Mouse (Mus musculus) hindbrain, embryonic 16.5 days (tissue): Measurements from ENCODE around the gene Nprl2. TPM values are rescaled to one million over a fixed set of nuclear protein-coding genes. Genes with fewer than 3 reads are reported as not detected.

Experiments
- ATAC-seq: fragments of 200-750 bp; cut with Nextera tagmentation; 2 replicates; pipeline ENCODE4 v1.8.0; 2017; ENCODE audit warnings: moderate TSS enrichment, moderate library complexity
- H3K27ac ChIP-seq: fragments of 300-500 bp; sonication (generic); 2 replicates; pipeline ENCODE4 v1.5.1; 2014; ENCODE audit warnings: low read depth, mild to moderate bottlenecking, control low read depth, low read length, moderate library complexity
- H3K27me3 ChIP-seq: fragments of 300-500 bp; sonication (generic); replicated peaks from 2 replicates; pipeline ENCODE4 v1.6.1; 2014; ENCODE audit warnings: low read length; ENCODE audit not compliant: control insufficient read depth, insufficient read depth
- H3K36me3 ChIP-seq: fragments of 300-500 bp; sonication (generic); 2 replicates; pipeline ENCODE4 v1.6.1; 2014; ENCODE audit warnings: mild to moderate bottlenecking, low read length, moderate library complexity, mixed read lengths; ENCODE audit not compliant: control insufficient read depth, insufficient read depth
- H3K4me1 ChIP-seq: fragments of 300-500 bp; sonication (generic); 2 replicates; pipeline ENCODE4 v1.6.1; 2014; ENCODE audit warnings: low read depth, low read length; ENCODE audit not compliant: control insufficient read depth, insufficient read depth
- H3K4me2 ChIP-seq: fragments of 300-500 bp; sonication (generic); 2 replicates; pipeline ENCODE4 v1.6.1; 2014; ENCODE audit warnings: mild to moderate bottlenecking, low read length, control low read depth, moderate library complexity
- H3K4me3 ChIP-seq: fragments of 300-500 bp; sonication (generic); 2 replicates; pipeline ENCODE4 v1.5.1; 2014; ENCODE audit warnings: mild to moderate bottlenecking, low read length, control low read depth, moderate library complexity
- H3K9ac ChIP-seq: fragments of 300-500 bp; sonication (generic); 2 replicates; pipeline ENCODE4 v1.6.1; 2014; ENCODE audit warnings: low read depth, mild to moderate bottlenecking, control low read depth, low read length, moderate library complexity
- H3K9me3 ChIP-seq: fragments of 300-500 bp; sonication (generic); 2 replicates; pipeline ENCODE4 v1.6.1; 2014; ENCODE audit warnings: mild to moderate bottlenecking, low read length, moderate library complexity; ENCODE audit not compliant: control insufficient read depth
- WGBS: fragments of 180-500 bp; shearing (Covaris S2); extraction: QIAGEN DNeasy Blood & Tissue Kit; methylation state at CpG from one replicate; pipeline ENCODE4 v1.1.7; 2014; 5-methylcytosine and 5-hydroxymethylcytosine counted together
- polyA plus RNA-seq: library from polyadenylated mRNA; unstranded; fragments of >200 nt; fragmentation: Nextera tagmentation; extraction: Ambion mirVana; gene quantifications from 2 replicates; pipeline ENCODE4 v1.2.1, GENCODE M21; 2015

The Nprl2 gene
- polyA plus RNA-seq, 1 experiment from 2014 or later, result 78.6 TPM

GRCm38 (mm10) chr9:107586504-107586903, 44.5 kb downstream of the Nprl2 start:
- 97% methylated on average over 5 of the region's 5 CpGs for WGBS

DNA sequence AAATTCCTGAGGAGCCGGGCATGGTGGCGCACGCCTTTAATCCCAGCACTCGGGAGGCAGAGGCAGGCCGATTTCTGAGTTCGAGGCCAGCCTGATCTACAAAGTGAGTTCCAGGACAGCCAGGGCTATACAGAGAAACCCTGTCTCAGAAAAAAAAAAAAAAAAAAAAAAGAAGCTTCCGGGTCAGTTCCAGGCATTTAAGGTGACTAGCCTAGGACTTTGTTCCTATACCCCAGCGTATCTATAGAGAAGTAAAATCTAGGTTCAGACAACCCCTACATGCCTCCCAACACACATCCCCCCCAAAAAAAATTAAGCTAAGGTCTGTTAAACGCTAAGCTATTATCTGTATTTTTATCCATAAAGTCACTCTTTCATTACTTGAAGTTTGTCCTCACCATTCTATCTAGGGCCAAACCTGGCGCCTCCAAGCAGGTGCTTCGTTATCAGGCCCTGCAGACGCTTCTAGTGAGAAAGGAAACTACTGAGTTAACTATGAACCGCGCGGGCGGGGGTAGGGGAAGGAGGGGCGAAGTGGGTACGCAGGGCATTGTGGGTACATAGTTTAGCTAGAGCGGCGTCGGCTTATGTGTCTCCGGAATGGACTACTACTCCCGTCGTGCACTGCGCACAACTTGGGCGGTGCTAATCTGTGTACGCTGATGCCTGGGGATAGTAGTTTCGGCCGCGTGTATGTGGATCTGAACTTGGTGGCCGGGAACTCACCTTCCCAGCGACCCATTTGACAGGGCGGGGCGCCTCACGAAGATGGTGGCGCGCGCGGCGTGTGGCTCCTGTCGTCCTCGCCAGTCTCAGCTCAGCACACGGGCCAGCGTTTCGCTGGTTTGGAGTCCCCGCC, 45.2 kb downstream of the Nprl2 start, which contains the start of gene Ifrd2:
Gene Ifrd2 (plus strand): TSS at position 669 of the 859 bp plus-strand sequence.
- Histone ChIP-seq H3K4me2 (peak within 1 kb of the TSS; percentile 71), H3K27me3 (no peaks in the 10 kb centered on the region), H3K4me3 (peak within 1 kb of the TSS; percentile 70), H3K9ac (peak within 1 kb of the TSS; percentile 73), H3K36me3 (peaks cover 17% of the 10 kb centered on the region), H3K9me3 (no peaks in the 10 kb centered on the region), H3K27ac (no peak within 1 kb of the TSS), H3K4me1 (peaks cover 6% of the 10 kb centered on the region)
- ATAC-seq, result peak; percentile 98
- 14% methylated on average over 46 of the region's 46 CpGs for WGBS

More at GRCm38 (mm10) chr9:107586504-107586903, 44.5 kb downstream of the Nprl2 start:
- Histone ChIP-seq H3K27ac (no peak overlapping the region), H3K9me3 (no peaks in the 10 kb centered on the region), H3K27me3 (no peaks in the 10 kb centered on the region), H3K36me3 (peaks cover 12% of the 10 kb centered on the region), H3K4me1 (peaks cover 10% of the 10 kb centered on the region), H3K4me3 (no peak overlapping the region), H3K9ac (no peak overlapping the region), H3K4me2 (no peak overlapping the region)
- ATAC-seq, result no peak

DNA sequence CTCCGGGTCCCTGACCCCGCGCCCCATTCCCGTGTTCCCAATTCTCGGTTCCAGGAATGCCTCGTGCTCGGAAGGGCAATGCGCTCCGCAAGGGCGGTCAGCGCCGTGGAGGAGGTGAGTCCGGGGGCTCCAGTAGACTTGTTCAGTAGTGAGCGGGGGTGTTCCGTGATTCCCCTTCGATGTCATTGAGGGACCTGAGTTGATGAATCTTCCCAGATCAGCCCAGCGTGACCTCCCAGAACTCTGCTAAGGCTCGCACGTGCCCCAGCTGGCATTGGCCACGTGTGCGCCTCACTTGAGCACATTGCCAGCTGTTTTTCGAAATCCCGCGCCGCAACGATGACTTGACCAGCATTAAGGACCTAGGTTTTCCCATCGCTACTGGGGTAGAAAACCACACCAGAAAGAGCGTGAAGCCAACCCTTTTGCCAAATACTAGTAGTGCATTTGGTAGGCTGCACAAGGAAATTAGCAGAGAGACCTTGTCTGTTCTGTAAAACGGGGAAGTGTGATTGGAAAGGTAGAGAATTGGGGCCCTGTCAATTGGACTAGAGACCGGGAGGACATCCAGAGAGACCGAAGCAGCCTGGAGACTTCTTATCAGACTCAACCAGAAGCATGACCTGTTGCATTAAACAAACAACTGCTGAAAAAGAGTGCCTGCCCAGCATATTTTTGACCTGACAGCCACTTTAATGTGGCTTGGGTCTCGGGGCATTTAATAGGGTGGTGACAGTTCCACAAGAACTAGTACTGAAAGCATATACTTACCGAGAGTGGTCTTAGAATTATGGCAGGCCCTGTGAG, 46.0 kb downstream of the Nprl2 start:
- WGBS, result 6% methylated on average over 33 of the region's 33 CpGs
- Histone ChIP-seq H3K9me3 (no peaks in the 10 kb centered on the region), H3K9ac (peak overlapping the region; percentile 73), H3K27ac (no peak overlapping the region), H3K4me2 (peak overlapping the region; percentile 71), H3K4me1 (peaks cover 8% of the 10 kb centered on the region), H3K36me3 (peaks cover 18% of the 10 kb centered on the region), H3K27me3 (no peaks in the 10 kb centered on the region), H3K4me3 (peak overlapping the region; percentile 70)
- ATAC-seq, result no peak; the same call in 1 of the 2 replicates

- no peak overlapping the region for H3K27ac ChIP-seq
- no peaks in the 10 kb centered on the region for H3K27me3 ChIP-seq
- 93% methylated on average over 25 of the region's 25 CpGs for WGBS
Measured at GRCm38 (mm10) chr9:107590058-107590772, 48.2 kb downstream of the Nprl2 start.

GRCm38 (mm10) chr9:107590773-107591060, 48.7 kb downstream of the Nprl2 start:
- Histone ChIP-seq H3K4me1 (peaks cover 10% of the 10 kb centered on the region), H3K36me3 (peaks cover 21% of the 10 kb centered on the region), H3K4me2 (no peak overlapping the region), H3K27ac (no peak overlapping the region), H3K9ac (no peak overlapping the region), H3K9me3 (no peaks in the 10 kb centered on the region), H3K27me3 (no peaks in the 10 kb centered on the region), H3K4me3 (no peak overlapping the region)
- WGBS, result 97% methylated on average over 6 of the region's 6 CpGs
- ATAC-seq, result no peak

More at GRCm38 (mm10) chr9:107590058-107590772, 48.2 kb downstream of the Nprl2 start:
- peaks cover 10% of the 10 kb centered on the region for H3K4me1 ChIP-seq
- H3K9me3 ChIP-seq, result no peaks in the 10 kb centered on the region
- no peak overlapping the region for H3K9ac ChIP-seq
- ATAC-seq, result no peak
- peaks cover 21% of the 10 kb centered on the region for H3K36me3 ChIP-seq
- no peak overlapping the region for H3K4me3 ChIP-seq
- no peak overlapping the region for H3K4me2 ChIP-seq

DNA sequence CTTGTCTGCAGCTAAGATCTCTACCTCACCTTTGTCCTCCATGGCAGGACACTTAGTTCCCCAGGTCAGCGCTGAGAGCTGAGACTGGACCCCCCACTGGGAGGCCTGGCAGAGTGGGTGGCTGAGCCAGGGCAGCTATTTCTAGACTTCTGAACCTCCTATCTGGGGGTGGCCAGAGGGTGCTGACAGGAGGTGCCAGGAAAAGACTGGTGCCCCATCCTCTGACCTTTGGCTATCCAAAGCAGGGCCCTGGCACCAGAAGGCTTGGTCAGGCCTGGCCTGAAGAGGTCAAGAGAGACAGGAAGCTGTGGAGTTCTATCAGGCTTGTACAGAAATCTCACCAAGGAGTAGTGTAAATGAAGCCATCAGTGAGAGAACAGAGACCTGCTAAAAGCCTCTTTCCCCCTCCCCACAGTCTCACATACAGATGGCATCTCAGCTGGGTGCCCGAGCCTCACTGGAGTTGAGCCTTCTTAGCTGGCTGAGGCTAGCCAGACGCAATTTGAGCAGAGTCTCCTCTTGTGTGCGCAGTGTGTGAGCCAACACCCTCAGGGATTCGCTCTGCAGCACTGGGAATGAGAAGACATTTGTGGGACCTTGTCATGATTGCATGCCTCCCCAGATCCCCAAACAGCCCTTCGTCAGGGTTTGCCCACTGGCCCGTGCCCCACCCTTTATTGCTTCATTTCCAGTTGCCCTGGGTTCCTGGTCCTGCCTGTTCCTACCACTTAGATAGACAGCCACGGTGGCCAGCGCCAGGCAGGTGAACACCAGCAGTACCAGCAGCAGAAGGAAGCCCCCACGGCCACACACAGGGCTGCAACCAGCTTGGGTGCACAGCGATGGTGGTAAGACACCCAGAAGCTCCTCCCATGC, 51.3 kb downstream of the Nprl2 start:
- peaks cover 21% of the 10 kb centered on the region for H3K36me3 ChIP-seq
- H3K9ac ChIP-seq, result no peak overlapping the region
- no peak overlapping the region for H3K27ac ChIP-seq
- WGBS, result 76% methylated on average over 11 of the region's 11 CpGs
- no peak overlapping the region for H3K4me2 ChIP-seq
- no peaks in the 10 kb centered on the region for H3K27me3 ChIP-seq
- peaks cover 6% of the 10 kb centered on the region for H3K4me1 ChIP-seq
- H3K4me3 ChIP-seq, result no peak overlapping the region
- no peak for ATAC-seq
- no peaks in the 10 kb centered on the region for H3K9me3 ChIP-seq

DNA sequence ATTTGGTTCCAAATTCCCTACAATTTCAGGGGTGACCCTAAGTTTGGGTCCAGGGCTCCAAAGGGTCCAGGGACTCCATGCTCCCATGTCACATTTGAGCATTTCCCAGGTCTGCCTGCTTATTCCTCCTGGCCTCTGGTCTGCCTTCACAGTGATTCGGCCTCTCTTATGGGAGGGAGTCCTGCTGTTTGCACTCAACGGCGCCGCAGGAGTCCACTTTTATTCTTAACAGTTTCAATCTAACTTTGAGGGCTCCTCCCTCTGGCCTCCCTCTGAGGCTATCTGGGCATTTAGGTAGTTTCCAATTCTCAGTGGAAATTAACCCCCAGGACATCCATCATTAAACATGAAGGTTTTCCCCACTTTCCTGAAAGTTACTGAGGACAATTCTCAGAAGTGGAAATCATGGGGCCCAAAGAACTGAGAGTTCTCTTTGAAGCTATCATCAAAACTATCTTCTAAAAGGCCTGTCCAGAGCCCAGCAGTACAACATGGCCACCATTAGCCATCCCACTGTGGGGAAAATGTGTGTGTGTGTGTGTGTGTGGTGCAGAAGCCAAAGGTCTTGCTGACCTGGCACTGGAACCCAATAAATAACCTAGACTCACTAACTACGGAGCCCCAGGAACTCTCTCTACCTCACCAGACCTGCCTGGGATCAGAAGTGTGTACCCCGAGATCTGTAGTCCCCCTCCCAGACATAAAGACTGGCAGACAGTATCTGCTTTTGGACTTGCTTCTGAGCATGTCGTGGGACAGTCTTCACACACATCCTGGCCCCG, 52.4 kb downstream of the Nprl2 start:
- no peaks in the 10 kb centered on the region for H3K9me3 ChIP-seq
- no peaks in the 10 kb centered on the region for H3K27me3 ChIP-seq
- 65% methylated on average over 8 of the region's 8 CpGs for whole genome bisulfite sequencing
- no peak overlapping the region for H3K27ac ChIP-seq
- H3K4me1 ChIP-seq, result peaks cover 3% of the 10 kb centered on the region; the same call in 1 of the 2 replicates
- H3K4me3 ChIP-seq, result no peak overlapping the region
- ATAC-seq, result no peak
- peaks cover 21% of the 10 kb centered on the region for H3K36me3 ChIP-seq
- H3K4me2 ChIP-seq, result no peak overlapping the region
- no peak overlapping the region for H3K9ac ChIP-seq
